ENCODE assay signal across 8 mouse cellular contexts in the genomic region with DNA sequence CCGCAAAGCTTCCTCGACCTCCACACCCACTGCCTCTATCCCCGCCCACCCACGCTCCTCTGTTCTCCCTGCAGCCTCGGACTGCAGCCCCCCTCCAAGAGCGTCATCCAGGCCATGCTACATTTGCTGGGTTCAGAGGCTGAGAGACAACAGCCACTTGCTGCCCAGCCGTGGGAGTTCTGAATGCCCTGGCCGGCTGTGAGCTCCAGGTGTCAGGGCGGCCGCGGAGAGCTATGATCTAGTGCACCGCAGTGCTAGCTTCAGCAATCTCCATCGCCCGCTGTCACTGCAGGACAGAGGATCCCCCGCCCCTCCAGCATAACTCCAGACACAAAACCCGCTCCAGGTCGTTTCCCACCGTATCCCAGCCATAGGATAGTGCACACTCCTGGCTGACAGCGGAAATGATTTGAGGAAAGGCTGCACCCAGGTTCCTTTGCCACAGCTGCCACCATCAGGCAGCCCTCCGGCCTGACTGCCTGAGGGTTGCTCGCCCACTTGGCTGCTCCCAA. TPM values are rescaled to one million over a fixed set of nuclear protein-coding genes. Genes with fewer than 3 reads are reported as not detected.
DNase-seq lines count a peak whose midpoint lies in the region; ATAC-seq lines count a peak whose summit lies in the region.

No protein-coding gene starts in this region.

- peak overlapping the region; percentile 64 for H3K4me2 ChIP-seq in kidney, embryonic 15.5 days
- H3K4me2 ChIP-seq in heart, embryonic 13.5 days = peak overlapping the region; percentile 88
- H3K4me2 ChIP-seq in midbrain, embryonic 16.5 days (ENCODE audit: low read length) = peak overlapping the region; percentile 71

- H3K4me3 ChIP-seq in kidney, embryonic 15.5 days (replicated peaks) = peak overlapping the region; percentile 36
- peak overlapping the region; percentile 56 for H3K4me3 ChIP-seq in heart, embryonic 13.5 days
- peak overlapping the region; percentile 60 for H3K4me3 ChIP-seq in midbrain, embryonic 16.5 days (ENCODE audit: low read depth, low read length)

- H3K36me3 ChIP-seq in kidney, embryonic 15.5 days = no peaks in the 10 kb centered on the region
- H3K36me3 ChIP-seq in heart, embryonic 13.5 days = no peaks in the 10 kb centered on the region
- no peaks in the 10 kb centered on the region for H3K36me3 ChIP-seq in midbrain, embryonic 16.5 days (ENCODE audit: control insufficient read depth, insufficient read depth, low read length)

- DNase-seq in kidney, adult 8-10 months = no peak
- DNase-seq in cerebellum, adult 8-10 months = peak; percentile 66
- DNase-seq in left cerebral cortex, adult 11 months (ENCODE audit: low spot score) = peak; percentile 39
- DNase-seq in urinary bladder, postnatal 36 days (ENCODE audit: low spot score in 2 of 2) = no peak
- no peak for DNase-seq in c-Kit-positive CD71-positive TER-119-positive erythroid progenitor cells, embryonic 14.5 days (ENCODE audit: low spot score)

- ATAC-seq in kidney, embryonic 15.5 days (replicated peaks; ENCODE audit: low FRiP score) = peak; percentile 84
- no peak for ATAC-seq in heart, embryonic 13.5 days (ENCODE audit: extremely low read depth, insufficient number of reproducible peaks, low FRiP score, low TSS enrichment)
- ATAC-seq in midbrain, embryonic 16.5 days = peak; percentile 54

- H3K4me1 ChIP-seq in kidney, embryonic 15.5 days = peaks cover 23% of the 10 kb centered on the region
- H3K4me1 ChIP-seq in heart, embryonic 13.5 days = peaks cover 12% of the 10 kb centered on the region
- H3K4me1 ChIP-seq in midbrain, embryonic 16.5 days (ENCODE audit: control insufficient read depth, insufficient read depth, low read length) = peaks cover 15% of the 10 kb centered on the region

- no peak overlapping the region for H3K9ac ChIP-seq in kidney, embryonic 15.5 days
- peak overlapping the region; percentile 77 for H3K9ac ChIP-seq in heart, embryonic 13.5 days
- peak overlapping the region; percentile 73 for H3K9ac ChIP-seq in midbrain, embryonic 16.5 days (ENCODE audit: low read depth, low read length)

- H3K9me3 ChIP-seq in kidney, embryonic 15.5 days (replicated peaks) = no peaks in the 10 kb centered on the region
- H3K9me3 ChIP-seq in heart, embryonic 13.5 days = no peaks in the 10 kb centered on the region
- no peaks in the 10 kb centered on the region for H3K9me3 ChIP-seq in midbrain, embryonic 16.5 days (replicated peaks; ENCODE audit: control insufficient read depth, low read length, poor library complexity, severe bottlenecking)

- 1% methylated on average over 21 of the region's 21 CpGs for WGBS in kidney, embryonic 15.5 days
- 2% methylated on average over 21 of the region's 21 CpGs for WGBS in heart, embryonic 13.5 days
- 0% methylated on average over 21 of the region's 21 CpGs for WGBS in midbrain, embryonic 16.5 days

- peaks cover 37% of the 10 kb centered on the region for H3K27me3 ChIP-seq in kidney, embryonic 15.5 days
- peaks cover 23% of the 10 kb centered on the region for H3K27me3 ChIP-seq in heart, embryonic 13.5 days (replicated peaks)
- H3K27me3 ChIP-seq in midbrain, embryonic 16.5 days (ENCODE audit: control insufficient read depth, insufficient read depth, low read depth, low read length) = no peaks in the 10 kb centered on the region

- H3K27ac ChIP-seq in kidney, embryonic 15.5 days = no peak overlapping the region
- H3K27ac ChIP-seq in heart, embryonic 13.5 days (replicated peaks) = no peak overlapping the region
- peak overlapping the region; percentile 47; the same call in 1 of the 2 replicates for H3K27ac ChIP-seq in midbrain, embryonic 16.5 days (ENCODE audit: low read length)

RNA-seq across cellular contexts. Expression of gene Fgf14, which starts 1.7 kb away (rescaled TPM):
- polyA plus RNA-seq in kidney, embryonic 15.5 days (2015; fragmentation: Nextera tagmentation; extraction: Ambion mirVana) = 0.22 and 0.35 TPM in 2 replicates
- polyA plus RNA-seq in heart, embryonic 13.5 days (2015; fragmentation: Nextera tagmentation; extraction: Ambion mirVana) = 1.6 and 1.8 TPM in 2 replicates
- 36.5 and 36.8 TPM in 2 replicates for polyA plus RNA-seq in midbrain, embryonic 16.5 days (2015; fragmentation: Nextera tagmentation; extraction: Ambion mirVana)

Comparison
In these comparisons a context has a peak if more than half of its experiments do, and no peak if none do; other contexts are left out.
1. DNase-seq: peak in cerebellum, adult 8-10 months (single experiment) and left cerebral cortex, adult 11 months (single experiment); none in kidney, adult 8-10 months (0 of 2), urinary bladder, postnatal 36 days (0 of 2) and c-Kit-positive CD71-positive TER-119-positive erythroid progenitor cells, embryonic 14.5 days (single experiment).
2. RNA of gene Fgf14, which starts 1.7 kb away (polyA plus RNA-seq): 36.5 to 36.8 TPM in midbrain, embryonic 16.5 days; 1.6 to 1.8 TPM in heart, embryonic 13.5 days and 0.22 to 0.35 TPM in kidney, embryonic 15.5 days; every median in the first group is over 10 times any median in the second.
3. Peak in every context shown above with its lines, with median percentiles within 50 percentile points of each other: H3K4me2 ChIP-seq and H3K4me3 ChIP-seq.